Mouse (Mus musculus) brain, embryonic 14.5 days (tissue): ENCODE data around the gene Tlr5. TPM values are rescaled to one million over a fixed set of nuclear protein-coding genes. Genes with fewer than 3 reads are reported as not detected.

Experiments
- DNase-seq: peaks from one replicate; pipeline ENCODE4 v3.0.0-alpha.2; 2011; ENCODE audit warnings: low read depth
- CTCF ChIP-seq: fragments of 200-500 bp; IDR thresholded peaks from 2 replicates; pipeline ENCODE4 v1.5.1; 2012; ENCODE audit warnings: inconsistent platforms, mild to moderate bottlenecking, moderate library complexity, borderline replicate concordance; ENCODE audit not compliant: insufficient read depth, insufficient read length; ENCODE audit errors: extremely low read depth
- POLR2A ChIP-seq: fragments of 200-500 bp; IDR thresholded peaks from 2 replicates; pipeline ENCODE4 v1.6.1; 2012; ENCODE audit warnings: mild to moderate bottlenecking, inconsistent platforms, borderline replicate concordance; ENCODE audit not compliant: poor library complexity, insufficient read depth, insufficient read length, severe bottlenecking; ENCODE audit errors: extremely low read depth
- polyA plus RNA-seq: library from polyadenylated mRNA; depleted of rRNA; stranded (reverse); fragments of >200 nt; gene quantifications from 2 replicates; pipeline ENCODE4 v1.2.3, GENCODE M21; 2012

Tlr5 gene
- polyA plus RNA-seq, 1 experiment: 0.64 TPM

DNA sequence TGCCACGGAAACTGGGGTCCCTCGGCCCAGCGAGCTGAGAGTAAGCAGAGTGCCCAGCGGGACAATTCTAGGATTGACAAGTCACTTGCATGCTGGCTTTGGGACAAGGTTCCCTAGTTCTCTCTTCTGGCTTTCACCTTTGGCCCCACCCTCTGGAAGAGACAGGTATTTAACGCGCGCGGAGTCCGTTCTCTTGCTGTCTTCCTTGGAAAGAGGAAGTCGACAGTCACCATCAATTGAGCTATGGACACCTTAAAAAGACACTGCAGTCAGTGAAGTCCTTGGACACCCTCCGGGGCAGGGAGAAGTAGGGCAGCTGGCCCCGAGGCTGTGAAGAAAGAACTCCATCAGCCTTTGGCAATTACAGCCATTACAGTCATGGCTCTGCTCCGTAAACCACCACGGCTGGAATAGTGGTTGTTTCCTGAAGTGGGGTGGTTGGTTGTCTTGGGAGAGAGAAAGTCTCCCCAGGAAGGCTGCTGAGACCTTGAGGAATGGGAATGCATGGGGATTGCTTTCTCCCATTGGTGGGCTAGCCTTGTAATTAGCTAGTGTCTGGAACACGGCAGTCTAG lies 546 bp downstream of the Tlr5 start:
- DNase-seq: no peak
- no peak for TF ChIP-seq POLR2A
- no peak for TF ChIP-seq CTCF

DNA sequence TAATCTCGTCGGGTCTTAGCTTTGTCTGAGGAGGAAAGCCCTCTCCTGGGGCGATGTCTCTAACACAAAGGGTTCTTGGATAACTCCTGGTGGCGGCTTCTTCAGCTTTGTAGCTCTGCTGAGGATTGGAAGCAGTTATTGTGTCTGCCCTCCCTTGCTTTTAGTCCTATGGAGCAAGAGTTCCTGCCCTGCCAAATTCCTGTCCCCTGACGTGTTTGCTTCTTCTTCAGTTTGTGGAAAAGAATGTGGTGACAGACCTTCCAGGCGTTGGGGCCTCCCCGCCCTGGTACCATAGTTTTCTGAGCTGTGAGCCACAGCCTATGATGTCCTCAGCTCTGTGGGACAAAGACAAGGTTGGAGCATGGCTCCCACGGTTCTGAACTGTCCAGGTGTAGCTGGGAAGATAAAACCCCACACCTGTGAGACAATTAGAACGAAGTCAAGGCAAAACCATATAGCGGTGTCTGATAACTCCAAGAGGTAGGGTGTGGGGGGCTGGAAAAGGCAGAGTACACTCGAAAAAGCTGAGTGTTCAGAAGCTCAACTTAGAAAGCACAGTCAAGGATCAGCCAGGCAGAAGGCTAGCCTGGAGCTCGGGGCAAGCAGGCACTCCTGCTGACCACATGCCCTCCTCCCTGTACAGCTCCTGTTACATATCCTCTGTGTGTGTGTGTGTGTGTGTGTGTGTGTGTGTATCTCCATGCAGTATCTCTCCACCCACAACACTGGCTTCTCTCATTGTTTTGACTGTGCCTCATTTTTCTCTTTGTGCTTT lies 1.8 kb downstream of the Tlr5 start:
- DNase-seq: no peak
- TF ChIP-seq POLR2A: no peak
- TF ChIP-seq CTCF: no peak

- no peak for DNase-seq
- TF ChIP-seq CTCF (no peak), POLR2A (no peak)
Measured at GRCm38 (mm10) chr1:182957001-182957757, 2.6 kb downstream of the Tlr5 start.

GRCm38 (mm10) chr1:182957826-182958544 lies 3.4 kb downstream of the Tlr5 start:
- no peak for TF ChIP-seq CTCF
- no peak for TF ChIP-seq POLR2A
- no peak for DNase-seq

GRCm38 (mm10) chr1:182958824-182959223 lies 4.2 kb downstream of the Tlr5 start:
- no peak for DNase-seq
- no peak for TF ChIP-seq CTCF
- TF ChIP-seq POLR2A: no peak

DNA sequence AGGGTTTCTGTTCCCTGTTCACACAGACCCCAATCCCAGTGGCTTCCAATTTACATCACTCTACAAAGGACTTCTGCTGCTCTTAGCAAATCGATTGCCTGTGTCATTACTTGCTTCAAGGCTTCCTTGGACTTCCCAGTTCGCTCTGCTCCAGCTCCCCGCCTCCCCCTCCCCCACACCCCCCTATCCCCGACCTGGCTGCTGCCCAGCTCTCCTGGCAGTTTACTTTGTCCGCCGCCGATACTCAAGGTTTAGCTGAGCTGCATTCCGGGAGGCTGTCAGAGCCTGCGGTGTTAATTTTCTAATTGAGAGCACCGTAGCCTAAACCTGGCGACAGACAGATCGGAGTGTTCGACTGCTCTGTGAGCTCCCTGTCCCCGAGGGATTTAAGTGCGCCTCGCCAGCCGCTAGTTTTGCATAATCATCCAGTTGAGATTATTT lies 4.7 kb downstream of the Tlr5 start:
- TF ChIP-seq POLR2A (no peak), CTCF (no peak)
- DNase-seq: peak; percentile 89

- TF ChIP-seq POLR2A (no peak), CTCF (peak; percentile 99)
- DNase-seq: peak; percentile 94
Measured at GRCm38 (mm10) chr1:182959811-182960455, 5.3 kb downstream of the Tlr5 start.

DNA sequence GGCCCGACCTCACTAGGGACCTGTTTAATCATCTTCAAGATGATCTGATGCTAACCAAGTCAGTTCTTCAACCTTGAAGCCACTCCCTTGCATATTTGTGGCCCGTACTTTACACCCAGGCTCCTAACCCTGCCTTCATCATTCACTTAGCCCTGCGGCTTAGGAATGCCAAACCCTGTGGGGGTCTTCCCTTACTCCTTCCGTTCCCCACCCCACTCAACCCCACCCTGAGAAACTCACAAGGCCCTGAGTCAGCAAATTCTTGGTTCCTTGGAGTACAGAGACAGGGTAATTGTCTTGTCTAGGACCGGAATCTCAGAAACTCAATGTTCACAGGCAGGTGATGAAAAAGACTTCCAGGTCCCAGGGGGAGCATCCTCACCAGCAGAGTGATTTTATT lies 6.5 kb downstream of the Tlr5 start:
- TF ChIP-seq POLR2A (no peak), CTCF (no peak)
- no peak for DNase-seq

- TF ChIP-seq POLR2A: no peak
- peak; percentile 39; the same call in 1 of the 2 replicates for TF ChIP-seq CTCF
- DNase-seq: peak; percentile 35
Measured at GRCm38 (mm10) chr1:182963329-182963728, 8.7 kb downstream of the Tlr5 start.

DNA sequence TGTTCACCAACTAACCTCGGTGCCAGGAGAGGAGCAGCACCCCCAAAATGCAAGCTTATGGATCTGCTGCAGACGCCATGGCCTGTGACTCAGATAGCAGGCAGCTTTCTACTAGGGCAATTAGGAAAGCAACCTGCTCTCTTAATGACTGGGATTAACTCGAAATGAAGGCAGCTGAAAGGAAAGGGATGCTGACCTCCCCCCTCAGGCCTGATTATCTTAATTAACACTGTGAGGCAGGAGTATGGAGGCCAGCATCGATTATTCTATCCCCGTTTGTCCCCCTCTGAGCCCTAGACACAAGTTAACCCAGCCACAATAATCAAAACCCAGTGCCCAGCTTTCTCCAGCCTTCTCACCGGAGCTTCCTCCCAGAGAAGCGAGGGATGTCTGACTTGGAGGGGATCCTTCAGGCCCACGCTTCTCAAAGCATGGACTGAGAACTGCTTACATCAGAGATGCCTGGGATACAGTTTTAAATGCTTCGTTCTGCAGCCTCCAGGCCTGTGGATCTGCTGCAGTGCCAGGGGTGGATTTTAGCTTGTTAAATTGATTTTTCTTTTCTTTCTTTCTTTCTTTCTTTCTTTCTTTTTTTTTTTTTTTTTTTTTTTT lies 10.4 kb downstream of the Tlr5 start:
- TF ChIP-seq POLR2A: no peak
- TF ChIP-seq CTCF: no peak
- peak; percentile 79 for DNase-seq

DNA sequence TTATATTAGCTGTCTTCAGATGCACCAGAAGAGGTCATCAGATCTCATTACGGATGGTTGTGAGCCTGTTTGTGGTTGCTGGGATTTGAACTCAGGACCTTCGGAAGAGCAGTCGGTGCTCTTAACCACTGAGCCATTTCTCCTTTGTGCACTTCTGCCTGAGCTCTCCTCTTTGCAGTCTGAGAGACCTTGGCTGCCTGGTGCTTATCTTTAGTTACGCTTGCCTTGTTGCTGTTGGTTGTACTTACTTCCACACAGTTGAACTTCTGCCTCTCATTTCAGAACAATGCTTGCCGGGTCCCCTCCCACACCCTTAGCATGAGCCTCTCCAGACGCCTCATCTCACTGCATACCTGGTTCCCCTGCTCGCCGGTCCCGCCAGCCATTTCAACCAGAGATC lies 14.1 kb downstream of the Tlr5 start:
- DNase-seq: no peak
- TF ChIP-seq CTCF: no peak
- TF ChIP-seq POLR2A: no peak
